Mouse (Mus musculus): ENCODE measurements around the gene Gdpd5. TPM values are rescaled to one million over a fixed set of nuclear protein-coding genes. Genes with fewer than 3 reads are reported as not detected.

Gene Gdpd5
- polyA plus RNA-seq, 1 experiment from 2014 or later: 8.1 TPM

DNA sequence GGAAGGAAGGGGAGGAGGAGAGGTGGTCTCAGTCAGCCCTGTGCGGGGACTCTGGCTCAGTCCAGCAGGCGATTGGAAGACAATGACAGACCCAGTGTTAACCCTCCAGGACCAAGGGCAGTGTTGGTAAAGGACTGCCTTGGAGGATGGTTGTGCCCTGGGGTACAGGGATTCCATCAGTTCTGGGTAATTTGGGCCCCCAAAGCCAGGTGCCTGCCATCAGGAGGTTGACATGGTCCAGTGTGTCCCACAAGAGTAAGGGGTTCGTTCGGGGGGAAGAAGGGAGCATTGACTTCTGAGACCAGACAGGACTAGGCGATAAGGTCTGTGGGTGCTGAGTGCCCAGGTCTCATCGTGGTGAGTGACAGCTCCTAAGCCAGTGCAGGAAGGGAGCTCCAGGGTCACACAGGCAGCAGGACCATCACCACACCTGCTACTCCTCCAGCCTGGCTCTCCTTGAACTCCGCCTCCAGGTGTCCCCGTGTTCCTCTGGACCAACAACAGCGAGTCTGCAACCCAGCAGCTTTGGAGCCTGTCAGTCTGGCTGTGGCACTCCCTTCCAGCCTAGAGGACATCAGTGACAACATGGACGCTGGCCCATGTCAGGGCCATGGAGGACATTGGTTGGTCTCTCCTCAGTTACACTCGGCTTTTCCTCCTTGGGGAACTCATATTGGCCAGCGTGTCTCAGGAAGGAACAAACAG, 23.0 kb downstream of the Gdpd5 start:
- no peaks in the 10 kb centered on the region for H3K9me3 ChIP-seq (ENCODE audit: control insufficient read depth, low read length)
- H3K9ac ChIP-seq (ENCODE audit: low read length): no peak overlapping the region
- H3K27me3 ChIP-seq (ENCODE audit: control insufficient read depth, insufficient read depth, low read length): no peaks in the 10 kb centered on the region
- no peak for DNase-seq (ENCODE audit: low spot score)
- H3K36me3 ChIP-seq (ENCODE audit: control insufficient read depth, insufficient read depth, low read length): no peaks in the 10 kb centered on the region
- no peak overlapping the region for H3K27ac ChIP-seq (replicated peaks)
- no peak for ATAC-seq (ENCODE audit: low FRiP score, low TSS enrichment)
- no peaks in the 10 kb centered on the region for H3K4me1 ChIP-seq (replicated peaks; ENCODE audit: control insufficient read depth, insufficient read depth)
- 76% methylated on average over 12 of the region's 12 CpGs for WGBS
- H3K4me2 ChIP-seq (replicated peaks; ENCODE audit: low read depth): no peak overlapping the region
- no peak overlapping the region for H3K4me3 ChIP-seq (ENCODE audit: low read depth, low read length)
- TF ChIP-seq CTCF (IDR thresholded peaks at IDR 0.05; ENCODE audit: low read depth): no peak
- TF ChIP-seq EP300 (optimal IDR thresholded peaks at IDR 0.05): no peak

DNA sequence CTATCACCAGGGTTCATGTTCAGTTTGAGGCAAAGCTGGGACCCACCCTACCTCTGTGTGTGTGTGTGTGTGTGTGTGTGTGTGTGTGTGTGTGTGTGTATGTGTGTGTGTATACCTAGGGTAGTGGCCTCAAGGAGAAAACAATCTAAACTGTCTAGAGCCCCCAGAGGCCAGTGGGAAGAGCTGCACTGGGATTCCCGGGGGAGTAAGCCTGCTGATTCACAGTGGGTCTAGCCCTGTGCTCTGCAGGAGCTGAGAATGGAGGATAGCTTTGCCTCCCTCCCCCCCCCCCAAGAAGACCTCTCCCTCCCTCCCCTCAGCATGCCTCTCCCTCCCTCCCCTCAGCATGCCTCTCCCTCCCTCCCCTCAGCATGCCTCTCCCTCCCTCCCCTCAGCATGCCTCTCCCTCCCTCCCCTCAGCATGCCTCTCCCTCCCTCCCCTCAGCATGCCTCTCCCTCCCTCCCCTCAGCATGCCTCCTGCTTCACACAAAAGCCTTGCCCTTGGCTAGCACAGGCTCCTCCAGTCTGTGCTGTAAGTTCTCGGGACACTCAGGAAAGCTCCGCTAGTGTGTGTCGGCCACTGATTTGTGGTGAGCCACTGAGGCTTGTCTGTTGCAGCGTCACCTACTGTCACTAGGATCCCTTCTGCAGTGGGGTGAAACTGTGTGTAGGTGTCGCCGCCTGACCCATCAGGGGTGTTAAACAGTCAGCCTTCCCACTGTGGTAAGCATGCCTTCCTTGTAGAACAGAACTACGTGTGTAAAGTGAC, 24.4 kb downstream of the Gdpd5 start:
- Histone ChIP-seq H3K4me1 (replicated peaks; ENCODE audit: control insufficient read depth, insufficient read depth) (no peaks in the 10 kb centered on the region), H3K27me3 (ENCODE audit: control insufficient read depth, insufficient read depth, low read length) (no peaks in the 10 kb centered on the region), H3K4me2 (replicated peaks; ENCODE audit: low read depth) (no peak overlapping the region), H3K9ac (ENCODE audit: low read length) (no peak overlapping the region), H3K9me3 (ENCODE audit: control insufficient read depth, low read length) (no peaks in the 10 kb centered on the region), H3K4me3 (ENCODE audit: low read depth, low read length) (no peak overlapping the region), H3K36me3 (ENCODE audit: control insufficient read depth, insufficient read depth, low read length) (no peaks in the 10 kb centered on the region), H3K27ac (replicated peaks) (no peak overlapping the region)
- 67% methylated on average over 8 of the region's 8 CpGs for WGBS
- ATAC-seq (ENCODE audit: low FRiP score, low TSS enrichment): no peak
- TF ChIP-seq EP300 (optimal IDR thresholded peaks at IDR 0.05) (no peak), CTCF (IDR thresholded peaks at IDR 0.05; ENCODE audit: low read depth) (peak; percentile 23; the same call in 1 of the 2 replicates)
- DNase-seq (ENCODE audit: low spot score): no peak

DNA sequence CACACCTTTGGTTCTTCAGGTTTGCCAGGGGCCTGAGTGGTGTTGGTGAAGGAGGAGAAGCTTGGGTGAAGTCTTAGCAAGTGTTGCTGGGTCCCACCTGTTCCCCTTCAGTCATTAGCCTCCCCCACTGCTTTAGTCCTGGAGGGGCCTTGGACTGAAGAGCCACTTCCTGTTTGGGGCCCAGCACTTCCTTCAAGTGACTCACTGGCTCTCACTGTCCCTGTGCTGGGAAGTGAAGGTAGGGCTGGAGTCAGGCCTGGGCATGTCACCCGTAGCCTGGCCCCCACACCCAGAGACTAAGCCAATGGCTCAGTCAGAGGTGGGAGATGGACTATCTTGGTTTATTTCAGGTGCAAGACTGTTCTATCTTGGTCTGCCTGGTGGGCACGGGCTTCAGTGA, 26.4 kb downstream of the Gdpd5 start:
- Histone ChIP-seq H3K4me2 (replicated peaks; ENCODE audit: low read depth) (no peak overlapping the region), H3K36me3 (ENCODE audit: control insufficient read depth, insufficient read depth, low read length) (no peaks in the 10 kb centered on the region), H3K27me3 (ENCODE audit: control insufficient read depth, insufficient read depth, low read length) (no peaks in the 10 kb centered on the region), H3K4me1 (replicated peaks; ENCODE audit: control insufficient read depth, insufficient read depth) (no peaks in the 10 kb centered on the region), H3K9ac (ENCODE audit: low read length) (no peak overlapping the region), H3K9me3 (ENCODE audit: control insufficient read depth, low read length) (no peaks in the 10 kb centered on the region), H3K4me3 (ENCODE audit: low read depth, low read length) (no peak overlapping the region), H3K27ac (replicated peaks) (no peak overlapping the region)
- DNase-seq (ENCODE audit: low spot score): no peak
- TF ChIP-seq EP300 (optimal IDR thresholded peaks at IDR 0.05) (no peak), CTCF (IDR thresholded peaks at IDR 0.05; ENCODE audit: low read depth) (no peak)
- 56% methylated on average over 2 of the region's 2 CpGs for WGBS
- ATAC-seq (ENCODE audit: low FRiP score, low TSS enrichment): peak; percentile 27

DNA sequence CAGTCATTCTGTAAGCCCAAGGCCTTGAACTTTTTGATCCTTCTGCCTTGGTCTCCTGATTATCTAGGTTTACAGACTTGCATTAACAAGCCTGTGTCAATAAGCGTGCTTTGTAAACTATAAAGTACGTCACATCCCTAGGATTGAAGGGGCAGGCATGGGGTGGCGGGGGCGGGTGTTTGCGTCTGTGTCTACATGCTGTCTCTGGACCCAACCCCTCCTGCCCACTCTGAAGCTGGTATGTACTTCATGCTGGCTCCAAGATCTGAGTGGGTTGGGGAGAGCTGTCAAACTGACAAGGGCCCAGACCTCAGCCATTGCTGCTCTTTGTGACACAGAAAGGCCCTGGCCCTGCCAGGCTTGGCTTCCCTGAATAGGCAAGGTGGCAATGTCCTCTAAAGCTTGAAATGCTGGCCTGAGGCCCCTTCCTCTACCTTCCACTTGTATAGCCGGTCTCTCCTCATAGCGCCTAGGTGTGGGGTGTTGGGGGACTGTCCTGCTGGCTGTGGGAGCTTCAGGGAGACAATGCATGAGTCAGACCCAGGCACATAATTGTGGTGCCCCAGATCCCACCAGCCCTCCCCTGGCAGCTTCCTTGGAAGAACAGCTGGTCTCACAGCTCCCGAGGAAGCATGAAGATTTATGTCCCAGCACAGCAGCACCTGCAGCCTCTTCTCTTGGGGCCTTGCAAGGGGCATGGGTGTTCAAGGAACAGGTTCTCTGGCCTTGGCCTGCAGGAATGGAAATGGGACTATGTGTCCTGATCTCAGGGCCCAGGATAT, 28.4 kb downstream of the Gdpd5 start:
- no peak for TF ChIP-seq EP300 (optimal IDR thresholded peaks at IDR 0.05)
- TF ChIP-seq CTCF (IDR thresholded peaks at IDR 0.05; ENCODE audit: low read depth): no peak
- DNase-seq (ENCODE audit: low spot score) (peak; percentile 38), ATAC-seq (ENCODE audit: low FRiP score, low TSS enrichment) (no peak; the same call in 1 of the 2 replicates)
- Histone ChIP-seq H3K4me1 (replicated peaks; ENCODE audit: control insufficient read depth, insufficient read depth) (no peaks in the 10 kb centered on the region), H3K4me3 (ENCODE audit: low read depth, low read length) (no peak overlapping the region), H3K9ac (ENCODE audit: low read length) (no peak overlapping the region), H3K27ac (replicated peaks) (peak overlapping the region; percentile 71), H3K9me3 (ENCODE audit: control insufficient read depth, low read length) (no peaks in the 10 kb centered on the region), H3K27me3 (ENCODE audit: control insufficient read depth, insufficient read depth, low read length) (no peaks in the 10 kb centered on the region), H3K36me3 (ENCODE audit: control insufficient read depth, insufficient read depth, low read length) (no peaks in the 10 kb centered on the region), H3K4me2 (replicated peaks; ENCODE audit: low read depth) (no peak overlapping the region)
- 49% methylated on average over 8 of the region's 8 CpGs for WGBS

DNA sequence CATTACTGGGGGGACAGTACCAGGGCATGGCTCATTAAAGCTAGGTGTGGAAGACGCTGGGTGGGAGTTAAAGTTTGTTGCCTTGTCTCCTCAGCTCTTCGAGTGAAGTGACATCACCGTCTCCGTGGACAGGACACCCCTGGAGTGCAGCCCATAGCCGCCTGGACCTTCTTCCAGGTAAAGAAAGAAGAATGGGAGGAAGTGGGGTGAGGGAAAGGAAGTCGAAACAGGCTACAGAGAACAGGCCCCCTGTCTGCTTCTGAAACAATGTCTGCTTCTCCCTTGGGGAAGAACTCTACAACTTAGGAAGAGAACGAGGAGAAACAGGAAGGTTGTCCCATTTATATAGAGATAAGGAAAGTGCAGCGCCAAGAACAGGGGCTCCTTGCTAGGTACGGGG, 29.1 kb downstream of the Gdpd5 start:
- Histone ChIP-seq H3K27ac (replicated peaks) (peak overlapping the region; percentile 71; the same call in 1 of the 2 replicates), H3K9me3 (ENCODE audit: control insufficient read depth, low read length) (no peaks in the 10 kb centered on the region), H3K27me3 (ENCODE audit: control insufficient read depth, insufficient read depth, low read length) (no peaks in the 10 kb centered on the region), H3K36me3 (ENCODE audit: control insufficient read depth, insufficient read depth, low read length) (no peaks in the 10 kb centered on the region), H3K4me3 (ENCODE audit: low read depth, low read length) (no peak overlapping the region), H3K4me1 (replicated peaks; ENCODE audit: control insufficient read depth, insufficient read depth) (no peaks in the 10 kb centered on the region), H3K9ac (ENCODE audit: low read length) (no peak overlapping the region), H3K4me2 (replicated peaks; ENCODE audit: low read depth) (no peak overlapping the region)
- DNase-seq (ENCODE audit: low spot score) (no peak), ATAC-seq (ENCODE audit: low FRiP score, low TSS enrichment) (no peak)
- WGBS: 77% methylated on average over 9 of the region's 9 CpGs
- TF ChIP-seq EP300 (optimal IDR thresholded peaks at IDR 0.05) (no peak), CTCF (IDR thresholded peaks at IDR 0.05; ENCODE audit: low read depth) (no peak)
